ENCODE assay signal across 19 mouse cellular contexts in genomic region chr13:106842542-106842941, GRCm38 (mm10).
"Had no signal": no experiment of that assay in that cellular context is flagged by ENCODE, and none has a peak within 500 bp of the region (broad histone marks: within the 10 kb centered on the region; RNA-seq: fewer than 3 reads in every experiment).

No protein-coding gene starts in this region.

- H3K9me3 ChIP-seq: kidney, embryonic 15.5 days; neural tube, embryonic 12.5 days; neural tube, embryonic 15.5 days had no signal

- H3K27ac ChIP-seq: kidney, embryonic 15.5 days; liver, embryonic 14.5 days; macrophage; neural tube, embryonic 12.5 days; neural tube, embryonic 15.5 days; stomach, postnatal 0 days had no signal

- H3K9ac ChIP-seq: kidney, embryonic 15.5 days; liver, embryonic 14.5 days; neural tube, embryonic 12.5 days; neural tube, embryonic 15.5 days had no signal

- H3K27me3 ChIP-seq: kidney, embryonic 15.5 days; neural tube, embryonic 12.5 days; neural tube, embryonic 15.5 days had no signal

- DNase-seq: kidney, adult 11 months; kidney, adult 8-10 months; kidney, postnatal 10 days; kidney, postnatal 36 days; lung, adult 2 months; midbrain, embryonic 14.5 days; right cerebral cortex, adult 18-20 months; right cerebral cortex, postnatal 14 days; right cerebral cortex, postnatal 4 days; thymus, adult 2 months; thymus, postnatal 14 days; thymus, postnatal 4 days had no signal

- H3K4me2 ChIP-seq: kidney, embryonic 15.5 days; midbrain, embryonic 11.5 days; neural tube, embryonic 12.5 days; neural tube, embryonic 15.5 days had no signal

- H3K4me1 ChIP-seq: kidney, embryonic 15.5 days; neural tube, embryonic 12.5 days; neural tube, embryonic 15.5 days had no signal

- H3K4me3 ChIP-seq: kidney, embryonic 15.5 days; neural tube, embryonic 12.5 days; neural tube, embryonic 15.5 days had no signal

- H3K36me3 ChIP-seq: neural tube, embryonic 12.5 days had no signal
